Mouse (Mus musculus) adrenal gland, postnatal 25 days (tissue): ENCODE data around the gene Atn1. TPM values are rescaled to one million over a fixed set of nuclear protein-coding genes. Genes with fewer than 3 reads are reported as not detected.
"Not testable (repeated sequence)": the region's sequence is repeated elsewhere in the genome, so short reads cannot be mapped to it uniquely, and the experiment has no call there.

Experiments
- DNase-seq: peaks from one replicate; pipeline ENCODE4 v3.0.0; 2021; ENCODE audit warnings: mixed read lengths
- long read RNA-seq: library from polyadenylated mRNA; stranded (forward); transcript quantifications from one replicate; pipeline ENCODE4 v2.0.0, GENCODE M21; 2021
- total RNA-seq: library from RNA; stranded (reverse); gene quantifications from 2 replicates; pipeline ENCODE4 v1.2.3, GENCODE M21; 2021

Atn1 gene
- total RNA-seq = 100 and 102 TPM in 2 replicates
- long read RNA-seq, partial matches to known transcripts = 7 of 9 reads
- long read RNA-seq, other reads (novel, unspliced or antisense) = 2 of 9 reads

- peak; percentile 82 for DNase-seq
Measured at GRCm38 (mm10) chr6:124755831-124756595, at the start of gene Atn1, which contains the start of gene Gm45234. Gene Atn1 (minus strand): TSS chr6:124756524. Gene Gm45234 (minus strand): TSS chr6:124756021.

- peak; percentile 97 for DNase-seq
Measured at GRCm38 (mm10) chr6:124805341-124806321, 49.3 kb upstream of the Atn1 start.

- DNase-seq = no peak
Measured at GRCm38 (mm10) chr6:124804341-124804740, 48.0 kb upstream of the Atn1 start.

GRCm38 (mm10) chr6:124803691-124804090 is 47.4 kb upstream of the Atn1 start:
- not testable (repeated sequence) for DNase-seq

GRCm38 (mm10) chr6:124803061-124803460 is 46.7 kb upstream of the Atn1 start:
- DNase-seq = no peak

GRCm38 (mm10) chr6:124802400-124802799 is 46.1 kb upstream of the Atn1 start:
- not testable (repeated sequence) for DNase-seq

GRCm38 (mm10) chr6:124796200-124796599 is 39.9 kb upstream of the Atn1 start:
- DNase-seq = no peak

GRCm38 (mm10) chr6:124795781-124796180 is 39.5 kb upstream of the Atn1 start:
- DNase-seq = no peak

- no peak for DNase-seq
Measured at GRCm38 (mm10) chr6:124791911-124792310, 35.6 kb upstream of the Atn1 start.

GRCm38 (mm10) chr6:124790121-124790520 is 33.8 kb upstream of the Atn1 start:
- DNase-seq = no peak

GRCm38 (mm10) chr6:124789519-124789918 is 33.2 kb upstream of the Atn1 start:
- no peak for DNase-seq

- DNase-seq = no peak
Measured at GRCm38 (mm10) chr6:124787722-124788121, 31.4 kb upstream of the Atn1 start.

GRCm38 (mm10) chr6:124786756-124787420 is 30.6 kb upstream of the Atn1 start:
- no peak for DNase-seq

- no peak for DNase-seq
Measured at GRCm38 (mm10) chr6:124782436-124782835, 26.1 kb upstream of the Atn1 start.

GRCm38 (mm10) chr6:124780917-124781316 is 24.6 kb upstream of the Atn1 start:
- DNase-seq = no peak

GRCm38 (mm10) chr6:124779984-124780416 is 23.7 kb upstream of the Atn1 start:
- no peak for DNase-seq

GRCm38 (mm10) chr6:124779222-124779983 is 23.1 kb upstream of the Atn1 start, which contains the start of gene Lrrc23:
Gene Lrrc23 (minus strand): TSS chr6:124779727.
- DNase-seq = no peak

GRCm38 (mm10) chr6:124770511-124770910 is 14.2 kb upstream of the Atn1 start:
- DNase-seq = no peak

GRCm38 (mm10) chr6:124770013-124770412 is 13.7 kb upstream of the Atn1 start:
- DNase-seq = no peak

GRCm38 (mm10) chr6:124769101-124769765 is 12.9 kb upstream of the Atn1 start, which contains the start of gene Eno2:
Gene Eno2 (minus strand): TSS chr6:124769673.
- DNase-seq = peak; percentile 74

- DNase-seq = no peak
Measured at GRCm38 (mm10) chr6:124768704-124769044, 12.3 kb upstream of the Atn1 start.
